Mouse (Mus musculus) embryonic facial prominence, embryonic 11.5 days (tissue): ENCODE measurements around the gene Gbp8. TPM values are rescaled to one million over a fixed set of nuclear protein-coding genes. Genes with fewer than 3 reads are reported as not detected.
A peak's percentile ranks its signal among the peaks of the same experiment; 100 is the strongest.
"Not testable (repeated sequence)": the region's sequence is repeated elsewhere in the genome, so short reads cannot be mapped to it uniquely, and the experiment has no call there.

Source experiments
- ATAC-seq: fragments of 200-750 bp; cut with Nextera tagmentation; replicated peaks from 2 replicates; pipeline ENCODE4 v1.8.0; 2017; ENCODE audit warnings: low read depth; ENCODE audit not compliant: insufficient number of reproducible peaks, low FRiP score, low TSS enrichment
- DNase-seq: peaks from one replicate; pipeline ENCODE4 v3.0.0-alpha.2; 2015; ENCODE audit warnings: low spot score
- H3K27ac ChIP-seq: fragments of 300-500 bp; sonication (generic); replicated peaks from 2 replicates; pipeline ENCODE4 v1.5.1; 2014; ENCODE audit warnings: mild to moderate bottlenecking, low read depth, low read length, control low read depth
- H3K27me3 ChIP-seq: fragments of 300-500 bp; sonication (generic); 2 replicates; pipeline ENCODE4 v1.6.1; 2014; ENCODE audit warnings: mild to moderate bottlenecking, low read length, moderate library complexity, mixed read lengths; ENCODE audit not compliant: control insufficient read depth, insufficient read depth
- H3K36me3 ChIP-seq: fragments of 300-500 bp; sonication (generic); replicated peaks from 2 replicates; pipeline ENCODE4 v1.6.1; 2014; ENCODE audit warnings: low read depth, mild to moderate bottlenecking, low read length, moderate library complexity, mixed read lengths; ENCODE audit not compliant: control insufficient read depth, insufficient read depth
- H3K4me1 ChIP-seq: fragments of 300-500 bp; sonication (generic); 2 replicates; pipeline ENCODE4 v1.6.1; 2014; ENCODE audit warnings: low read length, mixed read lengths; ENCODE audit not compliant: control insufficient read depth, insufficient read depth
- H3K4me2 ChIP-seq: fragments of 300-500 bp; sonication (generic); 2 replicates; pipeline ENCODE4 v1.6.1; 2014; ENCODE audit warnings: low read depth, mild to moderate bottlenecking, control low read depth, low read length, moderate library complexity
- H3K4me3 ChIP-seq: fragments of 300-500 bp; sonication (generic); 2 replicates; pipeline ENCODE4 v1.5.1; 2014; ENCODE audit warnings: low read depth, low read length, control low read depth
- H3K9ac ChIP-seq: fragments of 300-500 bp; sonication (generic); replicated peaks from 2 replicates; pipeline ENCODE4 v1.6.1; 2014; ENCODE audit warnings: mild to moderate bottlenecking, control low read depth, low read length
- H3K9me3 ChIP-seq: fragments of 300-500 bp; sonication (generic); replicated peaks from 2 replicates; pipeline ENCODE4 v1.6.1; 2016; ENCODE audit warnings: mild to moderate bottlenecking, low read length, inconsistent platforms, mixed read lengths; ENCODE audit not compliant: control insufficient read depth
- WGBS: fragments of 180-500 bp; shearing (Covaris S2); extraction: QIAGEN DNeasy Blood & Tissue Kit; methylation state at CpG from one replicate; pipeline ENCODE4 v1.1.7; 2014; 5-methylcytosine and 5-hydroxymethylcytosine counted together
- polyA plus RNA-seq: library from polyadenylated mRNA; unstranded; fragments of >200 nt; fragmentation: Nextera tagmentation; extraction: Ambion mirVana; gene quantifications from 2 replicates; pipeline ENCODE4 v1.2.1, GENCODE M21; 2014

Gene Gbp8
- polyA plus RNA-seq, 1 experiment from 2014 or later: 0.87 TPM

DNA sequence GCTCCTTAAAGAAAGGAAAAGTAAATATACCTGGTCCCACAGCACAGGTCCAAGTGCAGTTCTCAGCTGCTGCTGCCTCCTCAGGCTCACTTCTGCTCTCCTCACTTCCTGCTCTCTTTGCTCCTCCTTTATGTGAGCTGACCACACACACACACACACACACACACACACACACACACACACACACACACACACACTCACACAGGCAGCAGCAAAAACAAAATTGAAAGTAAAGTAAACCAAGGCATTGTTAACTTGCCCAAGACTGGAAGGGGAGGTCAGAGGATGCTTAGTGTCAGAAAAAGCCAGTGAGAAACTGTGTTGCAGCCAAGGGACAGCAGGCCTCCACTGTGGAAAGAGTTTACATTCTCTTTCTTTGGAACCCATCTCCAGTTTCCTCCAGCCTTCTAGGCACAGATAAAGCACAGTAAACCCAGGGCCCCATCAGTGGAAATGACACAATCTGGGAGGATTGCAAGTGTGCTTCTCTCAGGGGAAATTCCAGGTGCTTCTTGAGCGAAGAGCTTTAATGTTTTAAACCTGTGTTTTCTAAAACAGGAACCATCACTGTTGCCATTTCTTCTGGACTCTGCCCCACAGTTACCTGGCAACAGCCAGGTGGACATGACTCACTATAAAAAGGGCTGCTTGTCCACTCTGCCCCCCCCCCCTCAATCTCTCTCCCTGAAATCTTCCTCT lies 85.7 kb downstream of the Gbp8 start:
- 70% methylated on average over 1 of the region's 1 CpGs for WGBS
- H3K9ac ChIP-seq, H3K4me3 ChIP-seq, DNase-seq, H3K4me1 ChIP-seq, H3K9me3 ChIP-seq, ATAC-seq, H3K4me2 ChIP-seq, H3K27ac ChIP-seq, H3K36me3 ChIP-seq, H3K27me3 ChIP-seq: not testable (repeated sequence)

DNA sequence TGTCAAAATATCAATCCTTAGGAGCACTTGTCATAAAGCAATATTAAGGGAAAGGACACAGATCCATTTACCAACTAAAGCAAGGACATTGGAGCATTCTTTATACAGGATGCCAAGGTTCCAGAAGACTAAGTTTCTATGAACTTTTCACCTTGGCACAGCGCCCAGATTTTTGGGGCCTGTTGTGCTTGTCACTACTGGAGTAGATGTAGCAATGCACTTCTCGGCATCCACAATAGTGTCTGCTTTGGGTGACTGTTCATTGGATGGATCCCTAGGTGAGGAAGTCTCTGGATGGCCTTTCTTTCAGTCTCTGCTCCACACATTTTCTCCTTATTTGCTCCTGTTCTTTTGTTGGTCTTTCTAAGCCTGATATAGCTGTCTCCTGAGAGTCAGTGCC lies 107.0 kb downstream of the Gbp8 start:
- no peaks in the 10 kb centered on the region for H3K4me1 ChIP-seq
- no peak overlapping the region for H3K4me2 ChIP-seq
- DNase-seq: no peak
- WGBS: 96% methylated on average over 2 of the region's 2 CpGs
- no peaks in the 10 kb centered on the region for H3K36me3 ChIP-seq
- no peaks in the 10 kb centered on the region for H3K27me3 ChIP-seq
- H3K9me3 ChIP-seq: no peaks in the 10 kb centered on the region
- no peak overlapping the region for H3K4me3 ChIP-seq
- no peak for ATAC-seq
- H3K27ac ChIP-seq: no peak overlapping the region
- no peak overlapping the region for H3K9ac ChIP-seq

DNA sequence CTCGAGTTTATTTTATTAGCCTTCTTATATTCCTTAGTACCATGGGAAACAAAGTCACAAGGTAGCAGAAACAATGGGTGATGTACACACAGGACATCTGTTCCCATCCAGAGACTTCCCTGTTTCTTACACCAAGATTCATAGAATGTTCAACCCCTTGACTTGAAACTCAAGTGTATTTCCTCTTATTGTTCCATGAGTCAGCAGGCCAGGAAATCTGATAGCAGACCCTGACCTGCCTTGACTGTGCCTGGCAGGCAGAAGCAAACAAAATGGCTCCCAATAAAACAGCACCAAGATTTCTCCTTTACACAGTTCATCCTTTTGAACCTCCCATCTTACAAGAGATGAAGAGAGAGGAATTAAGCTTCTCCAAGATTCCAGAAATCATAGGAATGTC lies 126.8 kb downstream of the Gbp8 start:
- no peak overlapping the region for H3K4me3 ChIP-seq
- H3K4me2 ChIP-seq: no peak overlapping the region
- no peaks in the 10 kb centered on the region for H3K4me1 ChIP-seq
- H3K27ac ChIP-seq: no peak overlapping the region
- 94% methylated on average over 1 of the region's 1 CpGs for WGBS
- ATAC-seq: no peak
- H3K27me3 ChIP-seq: no peaks in the 10 kb centered on the region
- H3K9ac ChIP-seq: no peak overlapping the region
- H3K36me3 ChIP-seq: no peaks in the 10 kb centered on the region
- no peaks in the 10 kb centered on the region for H3K9me3 ChIP-seq
- no peak for DNase-seq

DNA sequence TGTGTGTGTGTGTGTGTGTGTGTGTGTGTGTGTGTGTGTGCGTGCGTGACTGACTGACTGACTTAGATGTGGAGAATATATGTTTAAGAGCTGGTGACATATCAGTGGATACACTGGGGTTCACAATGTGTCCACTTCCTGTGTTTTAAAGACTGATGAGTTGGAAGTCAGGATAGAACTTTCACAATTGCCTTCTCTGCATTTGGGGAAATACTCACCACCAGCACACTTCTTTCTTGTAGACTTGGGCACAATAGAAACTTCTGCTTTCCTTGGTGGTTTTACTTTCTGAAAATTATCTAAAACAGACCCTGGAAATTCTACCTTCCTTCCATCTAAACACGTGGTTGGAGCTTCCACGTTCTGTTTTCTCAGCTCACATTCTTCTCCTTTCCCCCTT lies 127.8 kb downstream of the Gbp8 start:
- H3K4me3 ChIP-seq: no peak overlapping the region
- 84% methylated on average over 4 of the region's 4 CpGs for WGBS
- ATAC-seq: no peak

DNA sequence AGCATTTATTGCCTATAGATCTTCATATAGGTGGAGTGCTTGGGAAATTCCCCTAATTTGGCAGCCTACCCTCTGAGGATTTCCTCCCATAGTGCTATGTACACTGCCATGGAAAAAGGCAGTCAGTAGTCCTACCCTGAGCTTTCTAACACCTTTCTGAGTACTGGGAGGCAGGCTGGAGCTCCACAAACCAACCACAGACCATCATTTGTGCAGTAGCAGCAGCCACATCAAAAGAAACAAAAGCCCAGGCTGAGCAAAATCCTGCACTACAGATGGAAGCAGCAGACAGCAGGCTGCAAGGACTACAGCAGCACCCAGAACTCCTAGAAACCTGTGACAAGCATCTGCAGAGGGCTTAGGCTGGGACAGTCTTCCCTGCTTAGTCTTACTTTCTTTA lies 129.0 kb downstream of the Gbp8 start:
- Histone ChIP-seq H3K27ac (no peak overlapping the region), H3K36me3 (no peaks in the 10 kb centered on the region), H3K4me3 (no peak overlapping the region), H3K4me1 (no peaks in the 10 kb centered on the region), H3K9me3 (no peaks in the 10 kb centered on the region), H3K4me2 (no peak overlapping the region), H3K9ac (no peak overlapping the region), H3K27me3 (no peaks in the 10 kb centered on the region)
- ATAC-seq: no peak
- DNase-seq: no peak

More for the DNA sequence above, 127.8 kb downstream of the Gbp8 start:
- Histone ChIP-seq H3K27ac (no peak overlapping the region), H3K36me3 (no peaks in the 10 kb centered on the region), H3K4me1 (no peaks in the 10 kb centered on the region), H3K27me3 (no peaks in the 10 kb centered on the region), H3K9me3 (no peaks in the 10 kb centered on the region), H3K4me2 (no peak overlapping the region), H3K9ac (no peak overlapping the region)
- no peak for DNase-seq

DNA sequence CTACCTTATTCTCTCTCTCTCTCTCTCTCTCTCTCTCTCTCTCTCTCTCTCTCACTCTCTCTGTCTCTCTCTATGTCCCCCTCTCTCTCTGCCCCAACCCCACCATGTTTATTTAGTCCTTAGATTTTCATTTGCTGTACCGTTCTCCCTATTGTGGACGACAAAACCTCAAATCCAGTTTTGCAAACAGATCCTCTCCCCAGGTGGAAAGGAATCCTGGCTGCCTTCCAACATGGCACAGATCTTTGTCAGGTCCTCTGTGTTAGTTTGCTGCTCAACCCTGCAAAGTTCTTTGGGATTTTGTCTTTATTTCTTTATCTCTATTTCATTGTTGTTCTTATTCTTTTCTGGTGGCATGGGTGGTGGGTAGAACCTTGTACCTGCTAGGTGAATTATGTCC lies 149.9 kb downstream of the Gbp8 start:
- H3K4me3 ChIP-seq: no peak overlapping the region
- no peak overlapping the region for H3K9ac ChIP-seq

DNA sequence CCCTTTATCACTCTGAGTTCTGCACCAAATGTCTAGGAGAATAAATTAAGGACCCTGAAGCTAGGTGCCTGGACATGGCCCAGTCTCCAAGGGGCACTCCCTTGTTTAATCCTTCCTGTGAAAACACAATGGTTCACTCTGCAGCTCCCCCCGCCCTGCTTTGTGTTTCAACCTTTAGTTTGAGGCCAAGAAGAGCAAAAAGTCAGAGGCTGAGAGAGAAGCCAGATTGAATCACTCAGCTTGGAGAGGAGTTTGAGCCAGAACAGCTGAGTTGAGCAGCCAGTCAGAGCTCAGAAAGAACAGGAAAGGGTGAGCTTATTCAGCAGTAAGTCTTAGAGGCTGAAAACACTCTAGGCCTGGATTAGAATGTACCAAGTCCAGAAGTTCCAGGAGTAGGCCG lies 151.3 kb downstream of the Gbp8 start:
- Histone ChIP-seq H3K9me3 (no peaks in the 10 kb centered on the region), H3K27ac (no peak overlapping the region), H3K9ac (no peak overlapping the region), H3K27me3 (no peaks in the 10 kb centered on the region), H3K36me3 (no peaks in the 10 kb centered on the region), H3K4me2 (no peak overlapping the region), H3K4me1 (no peaks in the 10 kb centered on the region), H3K4me3 (no peak overlapping the region)
- ATAC-seq (no peak), DNase-seq (no peak)
- 56% methylated on average over 2 of the region's 2 CpGs for WGBS

More for the DNA sequence above, 149.9 kb downstream of the Gbp8 start:
- Histone ChIP-seq H3K27me3 (no peaks in the 10 kb centered on the region), H3K36me3 (no peaks in the 10 kb centered on the region), H3K4me2 (no peak overlapping the region), H3K27ac (no peak overlapping the region), H3K9me3 (no peaks in the 10 kb centered on the region), H3K4me1 (no peaks in the 10 kb centered on the region)
- DNase-seq: no peak
- no peak for ATAC-seq
- WGBS: 82% methylated on average over 2 of the region's 2 CpGs

DNA sequence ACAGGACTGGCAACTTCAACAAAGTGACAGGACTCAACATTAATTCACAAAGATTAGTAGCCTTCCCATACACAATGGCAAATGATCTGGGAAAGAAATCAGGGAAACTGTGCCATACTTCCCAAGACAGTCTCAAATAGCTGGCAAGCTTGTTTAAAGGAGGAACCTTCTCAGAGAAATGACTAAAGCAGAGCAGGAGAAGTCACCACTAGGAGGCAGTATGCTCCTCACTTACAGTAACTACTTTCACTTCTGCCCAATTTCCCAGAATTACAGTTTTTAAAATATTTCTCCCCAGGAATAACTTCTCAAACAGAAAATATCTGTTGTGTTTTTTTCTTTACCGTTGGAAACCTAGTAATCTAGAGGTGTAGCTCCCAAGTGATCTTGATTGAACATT lies 152.6 kb downstream of the Gbp8 start:
- ATAC-seq (no peak), DNase-seq (peak; percentile 45)
- no peaks in the 10 kb centered on the region for H3K27me3 ChIP-seq
- H3K4me3 ChIP-seq: no peak overlapping the region
- H3K9me3 ChIP-seq: no peaks in the 10 kb centered on the region
- H3K27ac ChIP-seq: no peak overlapping the region
- no peaks in the 10 kb centered on the region for H3K36me3 ChIP-seq
- H3K9ac ChIP-seq: no peak overlapping the region
- H3K4me1 ChIP-seq: no peaks in the 10 kb centered on the region
- WGBS: 50% methylated on average over 1 of the region's 1 CpGs
- no peak overlapping the region for H3K4me2 ChIP-seq
